Mouse (Mus musculus) ovary, adult 18-20 months (tissue): ENCODE data around the gene Arl10.
A peak's percentile ranks its signal among the peaks of the same experiment; 100 is the strongest.

Experiments
- DNase-seq: peaks from one replicate; pipeline ENCODE4 v3.0.0; 2022; ENCODE audit warnings: low spot score, mixed read lengths

Gene Arl10

DNA sequence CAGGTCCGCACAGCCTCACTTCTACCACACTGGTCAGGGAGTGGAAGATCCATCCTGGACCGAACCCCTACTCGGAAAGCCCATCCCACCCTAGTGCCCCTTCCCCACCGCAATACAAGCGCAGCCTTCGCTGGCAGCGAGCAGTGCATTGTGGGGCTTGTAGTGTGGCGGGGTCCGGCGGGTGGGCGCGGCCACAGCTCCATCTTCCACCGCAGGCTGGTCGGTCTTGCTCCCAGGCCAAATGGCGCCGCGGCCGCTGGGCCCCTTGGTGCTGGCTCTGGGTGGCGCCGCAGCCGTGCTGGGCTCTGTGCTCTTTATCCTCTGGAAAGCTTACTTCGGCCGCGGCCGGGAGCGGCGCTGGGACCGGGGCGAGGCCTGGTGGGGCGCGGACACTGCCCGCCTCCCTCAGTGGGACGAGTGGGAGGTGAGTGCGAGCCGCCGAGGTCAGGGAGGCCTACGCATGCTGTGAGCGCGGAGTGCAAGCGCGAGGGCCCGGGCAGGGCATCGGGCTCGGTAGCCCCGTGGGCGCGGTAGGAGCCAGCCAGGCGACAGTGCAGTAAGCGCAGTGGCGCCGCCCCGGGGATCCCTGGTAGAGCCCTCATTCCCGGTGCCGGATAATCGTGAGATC, at the start of gene Arl10:
TSS of gene Arl10 (plus strand) at position 162 of the 628 bp plus-strand sequence.
- DNase-seq = peak; percentile 69

DNA sequence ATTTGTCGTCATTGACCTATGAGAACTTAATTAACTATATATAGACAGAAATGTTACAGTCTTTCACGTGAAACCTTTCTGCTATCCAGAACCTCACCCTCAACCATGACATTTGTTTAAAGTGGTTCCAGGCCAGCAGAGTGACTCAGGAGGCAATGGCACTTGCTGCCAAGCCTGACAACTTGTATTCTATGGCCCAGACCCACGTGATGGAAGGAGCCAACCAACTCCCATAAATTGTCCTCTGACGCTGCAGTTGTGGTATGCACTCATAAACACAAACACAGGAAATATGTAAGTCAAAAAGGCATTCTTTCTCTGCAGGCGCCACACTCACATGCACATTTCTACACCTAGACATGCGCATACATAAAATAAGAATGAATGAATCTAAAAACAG, 47.7 kb upstream of the Arl10 start:
- no peak for DNase-seq

DNA sequence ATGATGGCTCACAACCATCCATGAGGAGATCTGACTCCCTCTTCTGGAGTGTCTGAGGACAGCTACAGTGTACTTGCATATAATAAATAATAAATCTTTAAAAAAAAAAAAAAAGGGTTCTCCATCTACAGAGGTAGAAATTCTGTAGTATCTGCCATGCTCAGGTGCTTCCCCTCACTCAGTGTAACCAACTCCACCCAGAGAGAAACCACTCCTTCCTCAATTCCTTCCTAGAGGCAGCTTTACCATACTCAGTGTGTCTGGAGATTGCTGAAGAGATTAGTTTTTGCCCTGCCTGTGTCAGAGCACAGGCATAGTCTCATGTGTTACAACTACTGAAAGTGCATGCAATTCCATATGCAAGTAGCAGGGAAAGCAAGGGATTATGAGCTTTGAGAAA, 42.7 kb upstream of the Arl10 start:
- no peak for DNase-seq

DNA sequence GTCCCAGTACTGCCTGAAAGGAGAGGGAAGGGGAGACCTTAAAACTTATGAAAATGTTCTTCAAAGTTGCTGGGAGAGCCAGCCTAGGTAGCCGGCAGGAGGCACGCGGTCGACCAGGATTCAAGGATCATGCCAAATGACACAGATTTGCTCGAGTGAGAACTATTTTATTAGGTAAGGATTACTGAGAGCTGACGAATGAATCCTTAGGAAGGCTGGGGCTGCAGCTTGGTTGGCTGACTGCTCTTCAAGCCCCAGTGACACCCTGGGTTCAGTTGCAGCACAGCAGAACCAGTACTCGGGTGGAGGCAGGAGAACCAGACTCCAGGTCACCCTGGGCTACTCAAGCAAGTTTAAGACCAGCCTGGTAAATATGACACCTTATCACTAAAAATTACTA, 26.8 kb upstream of the Arl10 start:
- DNase-seq = no peak

DNA sequence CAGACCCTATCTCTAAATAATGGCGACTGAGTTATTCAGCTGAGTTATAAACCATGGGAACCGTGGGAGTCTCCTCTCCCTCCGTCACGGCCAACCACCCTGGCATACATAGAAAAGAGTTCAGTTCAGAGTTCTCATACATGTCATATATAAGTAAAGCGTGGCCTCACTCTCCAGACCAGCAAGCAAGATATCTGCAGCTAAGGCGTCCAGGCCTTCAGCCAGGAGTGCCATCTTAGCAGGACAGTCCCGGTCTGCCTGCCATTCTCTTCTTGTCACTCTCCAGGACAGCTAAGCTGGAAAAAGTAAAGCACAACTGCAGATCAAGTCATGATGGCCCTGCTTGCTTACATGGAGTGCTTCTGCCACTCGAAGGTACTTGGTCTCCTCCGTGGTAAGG, 18.6 kb upstream of the Arl10 start:
- DNase-seq = no peak

DNA sequence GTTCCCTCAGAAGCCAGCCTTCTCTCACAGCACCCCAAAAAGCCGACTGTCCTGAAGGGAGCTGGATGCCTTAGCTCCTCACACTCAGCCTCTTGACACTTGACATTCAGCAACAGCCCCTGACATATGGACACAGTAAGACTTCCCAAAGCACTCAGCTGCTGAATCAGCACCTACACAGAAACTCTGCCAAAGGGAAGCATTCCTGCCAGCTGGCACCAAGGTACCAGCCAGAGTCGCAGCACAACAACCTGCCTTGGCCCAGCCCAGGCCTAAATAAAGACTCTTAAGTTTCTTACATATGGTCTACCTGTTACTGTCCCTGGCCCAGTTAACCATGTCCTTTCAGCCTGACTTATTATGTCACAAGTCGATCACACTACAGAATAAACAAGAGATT, 18.0 kb upstream of the Arl10 start:
- DNase-seq = no peak

DNA sequence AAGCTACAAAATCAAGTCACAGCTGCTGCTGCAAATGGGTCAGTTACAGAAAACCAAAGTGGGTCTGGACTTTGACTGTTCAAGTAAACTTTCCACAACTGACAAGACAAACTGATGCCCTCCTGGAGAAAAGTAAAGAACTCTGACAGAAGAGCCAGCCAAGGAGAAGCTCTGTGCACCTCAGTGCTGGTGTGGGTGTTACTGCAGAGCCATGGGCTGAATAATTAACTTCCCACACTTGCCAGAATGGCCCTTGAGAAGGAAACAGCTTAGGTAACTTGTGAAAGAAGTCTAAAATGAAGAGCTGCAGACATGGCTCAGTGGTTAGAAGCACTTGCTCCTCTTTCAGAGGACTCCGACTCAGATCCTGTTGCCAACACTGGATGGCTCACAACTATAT, 17.2 kb upstream of the Arl10 start:
- DNase-seq = no peak

DNA sequence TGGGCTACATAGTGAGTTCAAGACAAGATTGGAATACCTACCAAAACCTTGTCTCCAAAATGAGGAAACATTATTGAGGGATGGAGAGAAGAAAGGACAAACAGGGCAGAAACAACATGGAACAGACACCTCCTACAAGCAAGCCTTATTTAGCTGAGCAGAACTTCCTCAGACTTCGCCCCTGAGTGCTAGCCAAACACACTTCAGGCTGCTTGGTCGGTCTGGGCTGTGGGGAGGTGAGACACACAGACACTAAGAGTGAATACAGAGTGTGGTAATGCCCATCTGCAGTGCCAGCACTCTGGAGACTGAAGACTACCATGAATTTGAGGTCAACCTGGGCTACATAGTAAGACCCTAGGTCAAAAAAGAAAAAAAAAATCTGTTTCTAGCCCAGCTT, 15.2 kb upstream of the Arl10 start:
- no peak for DNase-seq

DNA sequence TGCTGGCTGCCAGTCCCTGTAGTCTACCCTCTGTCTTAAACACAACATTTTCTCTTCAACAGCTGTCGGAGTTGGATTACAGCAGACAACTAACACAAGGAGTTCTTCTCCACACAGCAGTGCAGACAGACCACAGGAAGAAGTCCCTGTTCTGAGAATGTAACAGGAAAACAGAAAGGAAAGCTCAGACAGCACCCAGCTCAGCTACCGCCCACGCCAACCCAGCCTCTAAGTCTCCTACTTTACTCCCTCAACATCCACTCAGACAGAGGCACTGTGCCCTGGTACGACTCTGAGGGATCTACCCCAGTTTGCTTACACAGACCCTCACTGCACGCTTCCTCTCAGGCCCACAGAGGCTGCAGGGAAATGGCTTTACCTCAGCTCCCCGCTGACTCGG, 14.2 kb upstream of the Arl10 start:
- DNase-seq = no peak

DNA sequence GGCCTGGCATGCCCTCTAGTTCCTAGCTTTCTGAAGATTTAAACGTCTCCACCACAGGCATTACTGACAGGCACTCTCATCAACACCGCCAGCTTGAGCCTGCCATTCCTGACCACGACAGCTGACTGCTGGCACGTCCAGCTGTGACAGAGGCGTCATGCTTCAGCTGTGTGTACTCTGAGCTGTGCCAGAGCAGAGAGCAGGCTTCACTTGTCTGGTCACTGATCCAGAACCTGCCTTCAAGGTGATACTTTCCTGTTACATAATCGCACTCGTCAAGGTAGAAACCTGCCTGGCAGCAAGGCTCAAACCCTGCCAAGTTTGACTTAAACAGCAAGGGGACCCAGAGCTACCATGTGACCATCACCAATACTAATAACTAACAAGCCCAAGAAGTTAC, 12.3 kb upstream of the Arl10 start:
- no peak for DNase-seq

DNA sequence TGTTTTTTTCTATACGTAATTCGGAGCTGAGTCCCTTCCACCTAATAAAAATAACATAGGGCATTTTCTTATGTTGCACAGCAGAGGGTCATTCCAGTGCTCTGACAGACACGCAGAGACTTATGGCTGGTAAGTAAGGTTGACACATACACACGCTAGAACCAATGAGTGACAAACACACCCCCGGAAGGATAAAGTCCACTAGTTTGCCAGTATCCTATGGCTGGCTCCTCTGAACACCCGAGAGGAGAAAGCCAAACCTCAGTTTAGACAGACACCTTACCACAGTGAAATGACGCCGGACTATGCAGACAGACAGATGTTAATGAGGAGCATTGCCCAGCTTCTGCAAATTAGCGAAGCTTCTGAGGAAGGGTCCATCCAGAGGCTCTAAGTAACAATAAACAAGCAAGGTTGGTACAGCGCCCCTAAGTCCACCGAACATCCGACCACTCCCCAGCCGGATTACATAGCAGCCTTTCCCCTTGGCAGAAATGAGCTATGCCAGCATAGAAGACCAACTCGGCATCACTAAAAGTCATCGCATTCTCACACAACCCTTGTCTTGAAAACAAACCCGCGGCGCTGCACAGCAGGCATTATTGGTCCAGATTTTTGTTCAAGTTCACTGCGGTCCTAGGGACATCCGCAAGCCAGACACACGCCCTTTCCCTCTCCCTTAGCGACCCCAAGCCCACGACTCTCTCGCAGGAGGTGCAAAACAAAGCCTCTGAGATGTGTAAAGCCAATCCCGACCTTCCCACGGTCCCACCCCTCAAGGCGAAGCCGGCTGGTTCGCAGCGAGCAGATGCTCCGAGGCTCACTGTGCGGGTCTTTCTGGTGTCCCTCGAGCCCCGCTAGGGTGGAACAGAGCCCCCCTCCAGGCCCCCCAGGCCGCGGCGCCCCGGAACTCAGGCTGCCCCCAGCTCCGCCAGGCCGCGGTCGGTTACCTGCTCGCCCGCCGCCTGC, 10.3 kb upstream of the Arl10 start:
- no peak for DNase-seq

DNA sequence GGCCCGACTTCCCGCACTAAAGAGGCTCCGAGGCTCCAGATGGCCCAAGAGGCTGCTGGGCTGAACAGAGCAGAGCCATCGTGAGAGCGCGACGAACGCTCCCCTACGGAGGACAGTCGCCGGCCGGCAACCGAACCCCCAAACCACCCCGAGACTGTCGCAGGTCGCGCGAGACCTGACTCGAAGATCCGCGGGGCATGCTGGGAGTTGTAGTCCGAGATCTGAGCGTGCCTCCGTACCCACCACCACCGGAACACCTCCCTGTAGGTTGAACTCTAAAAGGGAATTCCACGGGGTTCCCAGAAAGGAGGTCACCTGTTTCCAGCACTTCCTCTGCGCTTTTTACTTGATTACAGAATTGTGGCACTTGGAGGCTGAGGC, 9.6 kb upstream of the Arl10 start, which contains the start of gene 4833439L19Rik:
TSS of gene 4833439L19Rik (minus strand) at position 235 of the 381 bp plus-strand sequence.
- DNase-seq = peak; percentile 87

DNA sequence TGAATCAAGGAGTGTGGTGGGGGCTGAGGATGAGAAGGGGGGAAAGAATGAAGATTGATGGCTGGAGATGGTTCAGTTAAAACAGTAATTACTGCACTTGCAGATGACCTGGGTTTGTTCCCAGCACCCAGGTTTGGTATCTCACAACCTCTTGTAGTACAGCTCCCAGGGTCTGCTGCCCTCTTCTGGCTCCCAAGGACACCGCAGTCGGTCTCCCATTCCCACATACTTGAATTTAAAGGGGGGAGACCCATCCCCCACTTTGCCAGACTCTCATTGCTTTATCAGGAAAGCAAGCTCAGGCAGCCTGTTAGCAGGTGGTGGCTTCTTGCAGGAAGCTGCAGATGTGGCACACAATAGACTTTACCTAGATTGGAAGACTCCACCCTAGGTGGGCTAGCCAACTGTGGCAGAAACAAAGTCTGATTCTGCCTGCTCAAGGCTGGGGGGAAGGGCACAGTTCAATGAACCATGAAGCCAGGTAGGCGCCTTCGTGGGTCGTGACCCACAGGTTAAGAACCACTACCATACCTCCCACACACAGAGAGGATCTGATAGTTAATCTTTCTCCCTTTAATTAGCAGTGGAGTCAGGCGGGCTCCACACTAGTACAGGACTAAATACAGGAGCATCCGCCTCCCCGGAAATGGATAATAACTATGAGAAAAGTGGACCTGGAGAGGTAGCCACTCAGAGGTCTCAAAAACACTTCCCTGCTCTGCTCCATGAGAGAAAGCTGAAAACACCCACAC, 9.0 kb upstream of the Arl10 start:
- no peak for DNase-seq

DNA sequence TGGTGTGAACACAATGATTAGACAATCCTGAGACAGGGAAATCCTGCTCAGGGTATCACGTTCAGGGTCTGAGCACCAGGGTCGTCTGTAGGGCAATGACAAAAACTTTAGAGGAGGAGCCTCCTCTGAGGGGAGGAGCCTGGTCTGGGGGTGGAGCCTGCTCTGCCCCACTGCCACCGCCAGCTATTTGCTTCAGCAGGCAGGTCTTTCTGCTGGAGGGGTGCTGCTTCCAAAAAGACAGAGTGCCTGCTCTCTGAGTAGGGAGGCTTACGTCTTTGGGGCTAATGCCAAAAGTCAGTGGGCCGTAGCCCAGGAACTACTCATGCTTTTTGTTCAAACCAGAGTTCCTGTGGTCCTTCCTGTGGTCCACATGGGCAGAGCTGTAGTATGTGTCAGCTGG, 6.4 kb upstream of the Arl10 start:
- DNase-seq = no peak

DNA sequence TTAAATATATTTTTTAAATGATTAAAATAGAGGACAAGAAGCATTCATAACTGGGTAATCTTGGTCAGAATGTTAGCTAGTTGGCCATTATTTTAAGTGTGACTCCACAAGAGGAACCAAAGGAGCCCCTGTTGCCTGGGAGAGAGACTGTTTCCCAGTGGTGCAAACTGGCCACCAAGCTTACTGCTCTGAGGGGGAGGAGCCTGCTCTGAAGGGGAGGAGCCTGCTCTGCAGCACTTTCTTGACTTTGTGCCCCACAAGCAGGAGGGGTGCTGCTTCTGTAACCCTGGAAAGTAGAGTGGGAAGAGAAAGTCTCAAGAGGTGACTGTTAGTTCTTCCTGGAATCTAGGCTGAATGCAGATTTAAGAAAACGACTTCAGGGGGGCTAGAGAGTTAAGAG, 5.5 kb upstream of the Arl10 start:
- DNase-seq = no peak

DNA sequence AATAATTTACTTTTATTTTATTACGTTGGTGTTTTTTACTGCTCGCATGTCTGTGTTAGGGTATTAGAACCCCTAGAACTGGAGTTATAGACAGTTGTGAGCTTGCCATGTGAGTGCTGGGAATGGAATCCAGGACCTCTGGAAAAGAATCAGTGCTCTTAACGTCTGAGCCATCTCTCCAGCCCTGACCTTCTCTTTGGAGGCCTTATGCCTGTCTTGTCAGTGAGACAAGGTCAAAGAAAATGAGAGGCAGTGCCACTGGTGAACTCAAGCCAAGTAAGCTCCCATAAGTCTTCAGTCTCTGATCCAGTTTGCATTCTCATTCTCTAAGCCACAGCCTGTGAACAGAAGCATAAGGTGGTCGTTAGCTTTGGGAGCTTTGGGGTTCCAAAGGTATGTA, 4.1 kb upstream of the Arl10 start:
- peak; percentile 48 for DNase-seq

DNA sequence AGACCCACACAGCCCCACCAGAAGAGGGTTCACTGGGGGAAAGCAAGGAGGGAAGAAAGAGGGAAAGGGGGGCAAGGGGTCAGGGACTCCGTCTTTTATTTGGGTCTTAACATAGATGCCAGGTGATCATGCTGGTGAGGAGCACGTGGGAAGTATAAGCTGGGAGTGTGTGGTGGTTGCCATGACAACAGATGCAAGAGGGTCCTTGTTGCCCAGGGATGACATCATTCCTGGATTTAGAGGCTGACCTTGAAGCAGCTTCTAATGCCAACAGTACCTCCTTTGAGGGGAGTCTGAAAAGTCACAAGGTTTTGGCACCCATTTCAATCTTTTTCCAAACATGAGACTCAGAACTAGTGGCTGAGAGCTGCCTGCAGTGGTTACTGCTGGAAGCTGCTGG, 3.2 kb upstream of the Arl10 start:
- no peak for DNase-seq

DNA sequence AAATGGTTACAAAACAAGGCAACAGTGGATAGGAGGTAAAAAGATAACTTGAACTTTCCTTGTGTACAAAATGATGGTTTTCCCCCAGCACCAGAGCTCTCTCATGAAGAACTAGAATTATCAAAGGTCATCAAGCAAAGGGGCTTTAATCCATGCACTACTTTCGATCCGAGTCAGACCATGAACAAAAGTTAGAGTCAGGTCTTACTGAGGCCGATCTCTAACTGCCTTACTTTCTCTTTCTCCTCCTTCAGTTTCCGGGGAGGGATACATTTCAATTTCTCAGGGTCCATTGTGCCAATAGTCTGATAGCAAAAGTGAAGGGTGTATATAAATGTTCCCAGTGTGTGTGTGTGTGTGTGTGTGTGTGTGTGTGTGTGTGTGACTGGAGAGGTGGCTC, 2.2 kb upstream of the Arl10 start:
- no peak for DNase-seq

DNA sequence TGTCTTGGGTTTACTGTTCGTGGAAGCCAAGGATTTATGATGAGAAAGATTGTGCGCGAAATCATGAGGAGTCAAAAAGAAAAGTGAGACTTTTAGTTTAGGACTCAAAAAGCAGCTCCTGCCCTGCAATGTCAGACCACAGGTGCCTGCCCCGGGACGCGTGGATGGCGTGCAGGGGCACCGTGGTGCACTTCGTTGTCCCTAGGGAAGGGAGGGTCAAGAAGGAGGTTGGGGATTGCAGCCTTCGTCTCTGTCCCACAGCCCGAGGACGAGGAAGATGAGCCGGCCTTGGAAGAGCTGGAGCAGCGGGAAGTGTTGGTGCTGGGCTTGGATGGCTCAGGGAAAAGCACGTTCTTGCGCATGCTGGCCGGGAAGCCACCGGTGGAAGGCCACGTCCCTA, 674 bp downstream of the Arl10 start:
- DNase-seq = no peak

DNA sequence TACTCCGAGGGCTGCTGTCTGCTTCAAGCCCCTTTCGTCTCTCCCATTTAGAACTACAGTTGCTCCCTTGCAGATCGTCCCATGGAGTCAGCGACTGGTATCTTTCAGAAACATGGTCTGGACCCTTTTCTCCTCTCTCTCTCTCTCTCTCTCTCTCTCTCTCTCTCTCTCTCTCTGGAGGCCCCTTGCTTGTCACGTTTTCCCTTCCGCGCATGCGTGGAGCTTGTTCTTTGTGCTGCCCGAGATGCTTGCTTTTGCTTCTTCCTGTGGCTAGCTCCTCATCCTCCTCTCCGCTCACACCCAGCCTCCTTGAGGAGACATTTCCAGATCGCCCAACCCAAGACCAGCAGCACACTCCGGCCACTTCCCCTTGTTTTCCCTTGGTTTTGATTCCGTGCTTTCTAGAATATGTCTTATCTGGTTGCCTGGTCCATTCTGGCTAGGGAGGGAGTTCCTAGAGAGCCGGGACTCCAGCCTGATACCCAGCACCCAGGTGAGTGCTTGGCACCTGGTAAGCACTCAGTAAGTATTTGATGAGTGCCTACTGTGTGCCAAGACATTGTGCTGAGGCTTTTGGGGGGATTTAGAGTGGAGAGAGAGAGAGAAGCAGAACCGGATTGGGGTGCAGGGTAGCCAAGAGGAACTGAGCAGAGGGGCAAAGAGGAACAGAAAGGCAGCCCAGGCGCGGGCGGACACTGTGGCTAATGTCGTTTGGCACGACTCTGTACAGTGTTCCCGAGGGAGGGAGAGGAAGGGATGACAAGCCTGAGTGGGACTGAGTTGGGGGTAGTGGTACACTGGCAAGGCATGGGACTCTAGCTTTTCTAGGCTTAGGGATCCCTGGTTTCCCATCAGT, 3.1 kb downstream of the Arl10 start:
- no peak for DNase-seq

DNA sequence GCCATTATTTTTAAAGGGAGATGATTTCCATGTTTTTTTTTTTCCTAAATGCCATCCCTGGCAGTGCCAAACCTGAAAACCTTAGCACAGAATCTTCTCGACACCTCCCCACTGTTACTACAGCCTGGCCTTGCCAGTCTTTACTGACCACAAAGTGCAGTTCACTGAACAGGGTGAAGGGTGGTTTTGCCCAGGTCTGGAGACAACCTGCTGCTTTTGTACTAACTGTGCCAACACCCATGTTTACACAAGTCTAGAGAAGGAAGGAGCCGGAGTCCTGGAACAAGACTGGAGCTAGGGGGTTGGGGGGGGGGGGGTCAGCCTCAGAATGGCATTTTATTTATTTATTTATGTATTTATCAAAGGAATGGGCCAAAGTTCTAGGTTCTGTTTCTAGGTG, 6.6 kb downstream of the Arl10 start:
- DNase-seq = no peak

DNA sequence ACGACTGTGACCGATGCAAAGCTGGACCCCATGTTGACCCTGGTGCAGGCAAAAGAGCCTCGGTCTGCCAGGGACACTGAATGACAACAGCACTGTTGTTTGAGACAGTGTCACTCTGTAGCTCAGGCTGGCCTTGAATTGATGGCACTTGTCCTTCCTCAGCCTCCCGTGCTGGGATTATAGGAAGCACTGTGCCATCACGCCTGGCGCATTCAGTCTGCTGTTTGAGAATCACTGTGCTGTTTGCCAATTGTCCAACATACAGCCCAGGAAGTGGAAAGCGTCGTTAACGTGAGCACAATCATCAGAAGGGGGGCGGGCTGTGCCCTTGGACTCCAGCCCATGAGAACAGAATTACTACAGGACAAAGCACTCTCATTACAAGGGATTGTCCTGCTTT, 7.3 kb downstream of the Arl10 start:
- no peak for DNase-seq
